Mouse (Mus musculus) heart, postnatal 10 days (tissue): ENCODE measurements around the gene Klhl28. TPM values are rescaled to one million over a fixed set of nuclear protein-coding genes. Genes with fewer than 3 reads are reported as not detected.

Source experiments
- DNase-seq, 2 experiments: peaks; one replicate each; pipeline ENCODE4 v3.0.0; 2021
- intact Hi-C: fragments of 180-260 bp; cut with DNase I; formaldehyde crosslinking; loops from one replicate; pipeline ENCODE4 v1.15.1; 2025
- total RNA-seq, 2 experiments: library from RNA; stranded (reverse); gene quantifications; 2 replicates each; pipeline ENCODE4 v1.2.3; 2021

Klhl28 gene
- 10 to 100 TPM; 13.4 to 14.5 TPM for total RNA-seq

DNA sequence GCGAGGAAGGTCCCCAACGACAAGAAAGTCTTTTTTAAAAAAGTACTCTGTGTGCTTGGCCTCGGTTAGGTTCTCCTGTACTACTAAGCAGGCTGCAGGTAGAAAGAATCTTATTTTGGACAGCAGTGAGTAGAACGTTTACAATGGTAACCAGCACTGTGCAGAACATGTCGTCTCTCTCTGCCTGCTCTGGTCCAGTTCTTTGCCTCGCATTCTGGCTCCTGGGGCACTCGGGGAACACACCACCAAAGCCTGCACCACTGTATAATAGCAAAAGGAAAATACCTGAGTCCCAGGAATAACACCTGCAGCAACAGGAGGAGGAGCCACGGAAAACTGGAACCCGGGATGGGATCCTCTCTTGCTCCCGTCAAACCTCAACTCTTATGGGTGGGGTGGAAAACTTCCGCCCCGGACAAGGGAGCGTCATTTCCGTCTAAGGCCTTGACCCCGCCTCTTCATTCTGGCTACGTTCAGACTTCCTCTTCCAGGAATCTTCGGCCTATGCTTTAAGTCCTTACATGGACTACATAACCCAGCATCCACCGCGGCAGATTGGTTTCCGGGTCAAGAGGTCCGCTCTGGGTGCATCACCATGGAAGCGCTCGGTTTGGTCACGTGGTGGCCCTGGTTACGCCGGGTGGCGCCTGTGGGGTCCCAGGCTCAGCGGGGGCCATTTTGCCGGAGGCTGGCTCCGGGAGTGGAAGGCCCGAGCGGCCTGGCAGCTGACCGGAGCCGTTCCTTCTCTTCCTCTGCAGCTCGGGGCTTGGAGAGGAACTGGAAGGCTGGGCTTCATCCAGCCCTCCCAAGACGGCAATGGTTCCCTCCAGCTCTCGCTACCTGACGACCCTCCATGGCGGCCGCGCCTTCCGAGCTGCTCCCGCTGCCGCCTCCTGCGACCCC, at the start of gene Klhl28, which contains the start of gene Togaram1:
Gene Klhl28, minus strand, starts transcription at position 411 of the 903 bp plus-strand sequence.
Gene Togaram1, plus strand, starts transcription at position 681 of the 903 bp plus-strand sequence.
- peak; percentile 100 for DNase-seq
- intact Hi-C loops = loop anchor here (2.0 to 5.0 kb wide), 3 partner anchors 72 to 207 kb away; partner anchors contain the start of genes Mis18bp1 and Prpf39

DNA sequence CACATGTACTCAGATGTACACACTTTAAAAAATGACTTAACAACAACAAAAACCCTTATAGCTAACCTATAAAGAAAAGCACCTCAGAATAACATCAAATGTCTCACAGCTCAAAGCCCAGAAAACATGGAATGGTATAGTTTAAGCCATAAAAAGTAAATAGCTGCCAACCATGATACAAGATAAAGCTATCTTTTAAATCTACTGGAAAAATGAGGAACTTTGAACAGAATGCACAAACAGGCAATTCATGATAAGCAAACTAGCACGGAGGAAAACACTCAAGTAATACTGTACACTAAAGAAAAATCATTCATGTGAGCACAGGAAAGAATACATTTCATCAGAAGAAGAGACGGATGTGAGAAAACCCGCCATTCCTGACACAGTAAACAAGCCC, 42.4 kb upstream of the Klhl28 start:
- no peak for DNase-seq
- intact Hi-C loops = no loop called here

DNA sequence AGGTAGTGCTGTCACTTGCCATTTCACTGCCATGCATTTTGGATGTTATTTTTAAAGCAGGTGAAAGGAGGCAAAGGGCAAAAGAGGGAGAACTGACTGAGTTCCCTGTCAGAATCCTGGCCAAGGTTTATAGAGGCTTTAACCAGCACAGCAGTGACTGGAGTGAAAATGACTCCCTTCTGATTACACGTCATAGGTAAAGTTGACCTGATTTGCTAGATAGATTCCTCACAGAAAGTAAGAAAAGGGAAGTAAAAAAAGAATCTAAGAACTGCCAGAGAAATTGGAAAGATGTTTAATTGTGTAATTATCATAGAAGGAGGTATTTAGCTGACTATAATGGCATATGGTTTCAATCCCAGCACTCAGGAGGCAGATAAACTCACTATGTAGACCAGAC, 12.2 kb upstream of the Klhl28 start:
- intact Hi-C loops = no loop called here
- no peak for DNase-seq

DNA sequence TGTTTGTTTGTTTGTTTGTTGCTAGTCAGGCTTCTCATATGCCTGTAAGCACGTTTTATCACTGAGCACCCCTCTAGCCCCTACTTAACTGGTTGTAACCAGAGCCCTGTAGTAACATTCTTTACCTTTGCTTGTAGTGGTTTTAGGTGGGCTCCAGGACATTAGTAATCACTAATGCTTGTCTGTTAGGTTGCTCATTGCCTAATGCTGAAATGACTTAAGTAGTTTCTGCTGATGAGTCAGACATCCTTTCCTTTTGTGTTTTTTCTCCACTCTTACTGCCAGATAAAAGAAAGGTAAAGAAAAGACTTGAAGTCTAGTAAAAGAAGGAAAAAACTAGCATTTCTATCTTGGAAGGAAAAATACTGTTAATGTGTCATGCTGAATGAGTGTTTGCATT, 10.9 kb upstream of the Klhl28 start:
- intact Hi-C loops = no loop called here
- no peak for DNase-seq

DNA sequence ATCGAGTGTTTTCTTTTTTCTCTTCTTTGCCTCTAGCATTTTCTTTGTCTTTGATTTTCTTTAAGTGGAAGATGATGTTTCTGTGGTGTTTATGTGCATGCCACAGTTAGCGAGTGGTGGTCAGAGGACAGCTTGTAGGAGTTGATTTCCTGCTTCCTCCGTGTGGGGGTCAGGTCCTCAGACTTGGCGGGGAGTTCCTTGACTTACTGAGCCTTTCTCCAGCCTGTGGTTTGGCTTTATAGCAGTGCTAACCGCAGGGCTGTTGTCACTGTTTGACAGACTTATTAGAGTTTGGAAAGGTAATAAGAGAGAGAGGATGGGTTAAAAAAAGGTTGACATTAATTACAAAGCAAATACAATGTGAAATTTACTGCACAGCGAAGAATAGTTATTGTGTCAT, 10.2 kb upstream of the Klhl28 start:
- intact Hi-C loops = no loop called here
- no peak for DNase-seq

DNA sequence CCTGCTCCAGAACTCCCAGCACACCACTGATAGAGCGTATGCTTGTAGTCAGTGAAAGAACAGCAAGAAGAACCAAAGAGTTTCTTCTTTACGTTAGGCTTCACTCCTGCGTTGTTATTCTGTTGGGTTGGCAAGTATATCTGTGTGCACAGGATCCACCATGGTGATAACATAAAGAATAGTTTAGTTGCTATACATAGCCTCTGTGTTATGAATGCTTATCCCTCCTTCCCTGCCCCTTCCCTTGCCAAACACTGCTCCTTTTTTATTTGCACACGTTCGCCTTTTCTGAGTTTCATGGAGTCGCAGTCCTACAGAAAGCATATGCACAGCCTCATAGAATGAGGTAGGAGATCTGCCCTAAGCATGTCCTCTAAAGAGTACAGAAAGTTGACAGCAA, 6.7 kb upstream of the Klhl28 start:
- intact Hi-C loops = no loop called here
- no peak for DNase-seq

DNA sequence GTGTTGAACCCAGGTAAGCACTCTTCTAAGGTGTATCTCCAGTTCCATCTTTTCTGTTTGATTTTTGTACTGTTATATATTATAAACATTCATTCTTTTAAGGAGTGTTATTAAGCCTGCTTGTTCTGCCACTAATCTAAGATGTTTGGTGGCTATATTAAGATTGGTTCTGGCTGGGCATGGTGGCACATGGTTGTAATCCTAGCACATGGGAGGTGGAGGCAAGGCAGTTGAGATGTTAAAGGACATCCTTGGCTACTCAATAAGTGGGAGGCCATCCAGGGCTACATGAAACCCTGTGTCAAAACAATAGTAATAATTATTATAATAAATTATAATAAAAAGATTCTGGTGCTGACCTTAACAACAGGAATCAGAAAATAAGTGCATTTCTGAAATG, 6.1 kb upstream of the Klhl28 start:
- intact Hi-C loops = no loop called here
- no peak for DNase-seq

DNA sequence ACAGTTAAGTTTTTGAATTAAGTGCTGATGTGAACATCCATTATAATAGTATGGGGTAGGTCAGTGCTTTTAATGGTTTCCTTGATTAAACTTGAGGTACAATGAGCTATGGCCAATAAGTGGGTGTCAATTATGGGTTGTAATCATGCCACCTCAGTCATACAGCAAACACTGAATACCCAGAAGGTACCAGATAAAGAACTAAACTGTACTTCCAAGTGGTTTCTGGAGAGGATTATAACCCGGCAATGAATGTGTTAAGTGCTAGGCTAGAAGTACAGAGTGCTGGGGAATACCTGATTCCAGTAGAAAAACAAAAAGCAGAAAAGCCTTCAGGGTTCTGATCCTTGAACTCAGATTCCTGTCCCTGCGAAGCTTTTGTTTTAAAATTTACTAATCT, 2.7 kb upstream of the Klhl28 start:
- no peak for DNase-seq
- intact Hi-C loops = loop anchor here (5.0 kb wide), 1 partner anchor 69 kb away; the partner anchor contains the start of gene Prpf39

DNA sequence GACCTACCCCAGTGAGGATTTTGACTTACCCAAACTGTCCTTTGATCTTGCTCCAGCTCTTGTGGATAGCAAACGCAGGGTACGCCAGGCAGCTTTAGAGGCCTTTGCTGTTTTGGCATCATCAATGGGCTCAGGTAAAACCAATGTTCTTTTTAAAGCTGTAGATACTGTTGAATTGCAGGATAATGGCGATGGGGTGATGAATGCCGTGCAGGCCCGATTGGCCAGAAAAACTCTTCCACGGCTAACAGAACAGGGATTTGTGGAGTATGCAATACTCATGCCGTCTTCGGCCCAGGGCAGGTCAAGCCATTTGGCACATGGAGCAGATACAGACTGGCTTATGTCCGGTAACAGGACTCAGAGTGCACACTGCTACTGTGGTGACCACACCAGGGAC, 2.1 kb upstream of the Klhl28 start:
- intact Hi-C loops = loop anchor here (2.0 to 5.0 kb wide), 2 partner anchors 70 to 105 kb away; partner anchors contain the start of gene Prpf39
- DNase-seq = peak; percentile 20 to 26

DNA sequence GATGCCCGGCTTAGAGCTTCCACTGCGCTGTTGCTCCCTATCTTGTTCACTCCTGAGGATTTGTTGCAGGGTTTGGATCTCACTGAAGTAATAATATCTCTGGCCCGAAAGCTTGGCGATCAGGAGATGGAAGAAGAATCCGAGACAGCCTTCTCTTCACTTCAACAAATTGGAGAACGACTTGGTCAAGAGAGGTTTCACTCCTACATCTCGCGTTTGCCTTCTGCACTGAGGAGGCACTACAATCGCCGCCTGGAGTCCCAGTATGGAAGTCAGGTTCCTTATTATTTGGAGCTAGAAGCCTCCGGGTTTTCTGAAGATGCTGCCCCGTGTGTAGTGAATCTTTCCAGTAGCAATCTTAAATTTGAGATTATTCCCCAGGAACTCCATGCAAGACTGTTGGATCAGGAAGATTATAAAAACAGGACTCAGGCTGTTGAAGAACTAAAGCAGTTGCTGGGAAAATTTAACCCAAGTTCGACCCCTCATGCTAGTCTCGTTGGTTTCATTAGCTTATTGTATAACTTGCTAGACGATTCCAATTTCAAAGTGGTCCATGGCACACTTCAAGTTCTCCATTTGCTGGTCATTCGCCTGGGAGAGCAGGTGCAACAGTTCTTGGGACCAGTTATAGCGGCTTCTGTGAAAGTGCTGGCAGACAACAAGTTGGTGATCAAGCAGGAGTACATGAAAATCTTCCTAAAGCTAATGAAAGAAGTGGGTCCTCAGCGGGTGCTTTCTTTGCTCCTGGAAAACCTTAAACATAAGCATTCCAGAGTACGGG, 1.5 kb upstream of the Klhl28 start:
- intact Hi-C loops = loop anchor here (2.0 to 5.0 kb wide), 2 partner anchors 70 to 106 kb away; partner anchors contain the start of gene Prpf39
- peak in 1 of 2 experiments; percentile 7 for DNase-seq

DNA sequence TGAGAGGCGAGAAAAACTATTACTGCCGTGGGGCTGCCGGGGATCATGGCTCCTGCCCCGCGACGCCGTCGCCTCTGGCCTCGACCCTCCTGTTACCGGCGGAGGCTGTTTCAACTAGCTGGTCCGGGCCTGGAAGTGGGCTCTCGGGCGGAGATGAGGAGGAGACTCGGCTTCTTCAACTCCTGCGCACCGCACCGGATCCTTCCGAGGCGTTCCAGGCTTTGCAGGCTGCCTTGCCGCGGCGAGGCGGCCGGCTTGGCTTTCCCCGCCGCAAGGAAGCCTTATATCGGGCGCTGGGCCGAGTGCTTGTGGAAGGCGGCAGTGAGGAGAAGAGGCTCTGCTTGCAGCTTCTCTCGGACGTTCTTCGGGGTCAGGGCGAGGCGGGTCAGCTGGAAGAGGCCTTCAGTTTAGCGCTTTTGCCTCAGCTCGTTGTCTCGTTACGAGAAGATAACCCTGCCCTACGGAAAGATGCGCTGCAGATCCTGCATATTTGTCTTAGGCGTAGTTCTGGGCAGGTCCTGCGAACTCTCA, 832 bp upstream of the Klhl28 start:
- intact Hi-C loops = loop anchor here (2.0 to 5.0 kb wide), 2 partner anchors 71 to 107 kb away; partner anchors contain the start of gene Prpf39
- peak; percentile 56 to 71 for DNase-seq

DNA sequence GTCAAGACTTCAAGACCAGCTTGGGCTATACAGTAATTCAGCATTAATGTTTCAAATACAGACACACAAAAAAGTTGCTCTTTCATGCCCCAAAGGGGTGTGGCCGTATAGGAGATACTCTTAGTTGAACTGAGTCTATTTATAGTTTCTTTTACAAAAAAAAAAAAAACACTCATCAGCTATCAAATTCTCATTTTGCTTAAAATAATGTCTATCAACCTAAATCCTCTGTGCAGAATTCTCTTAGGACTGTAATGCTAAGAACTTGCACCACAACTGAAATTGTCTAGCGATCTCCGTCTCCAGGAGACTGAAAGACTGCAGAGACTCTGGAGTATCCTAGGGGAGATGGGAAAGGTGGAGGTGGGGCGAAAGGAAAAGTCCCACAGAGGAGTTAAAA, 774 bp downstream of the Klhl28 start:
- no peak for DNase-seq
- intact Hi-C loops = loop anchor here (2.0 kb wide), 1 partner anchor 208 kb away; the partner anchor contains the start of gene Mis18bp1

DNA sequence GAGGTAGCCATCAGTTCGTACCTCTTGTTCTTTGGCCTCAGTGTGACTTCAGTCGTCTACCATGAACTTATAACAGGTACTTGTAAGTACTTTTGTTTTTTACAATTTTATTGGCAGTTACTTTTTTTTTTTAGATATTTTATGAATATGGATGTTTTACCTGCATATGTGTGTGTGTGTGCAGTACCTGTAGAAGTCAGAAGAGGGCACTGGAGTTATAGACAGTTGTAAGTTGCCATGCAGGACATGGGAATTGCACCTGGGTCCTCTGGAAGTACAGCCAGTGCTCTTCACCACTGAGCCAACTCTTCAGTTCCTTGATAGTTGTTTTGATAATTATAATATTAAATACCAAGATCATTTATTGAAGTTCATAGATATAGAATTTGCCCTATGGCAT, 27.8 kb downstream of the Klhl28 start:
- DNase-seq = peak in 1 of 2 experiments; percentile 25
- intact Hi-C loops = no loop called here

DNA sequence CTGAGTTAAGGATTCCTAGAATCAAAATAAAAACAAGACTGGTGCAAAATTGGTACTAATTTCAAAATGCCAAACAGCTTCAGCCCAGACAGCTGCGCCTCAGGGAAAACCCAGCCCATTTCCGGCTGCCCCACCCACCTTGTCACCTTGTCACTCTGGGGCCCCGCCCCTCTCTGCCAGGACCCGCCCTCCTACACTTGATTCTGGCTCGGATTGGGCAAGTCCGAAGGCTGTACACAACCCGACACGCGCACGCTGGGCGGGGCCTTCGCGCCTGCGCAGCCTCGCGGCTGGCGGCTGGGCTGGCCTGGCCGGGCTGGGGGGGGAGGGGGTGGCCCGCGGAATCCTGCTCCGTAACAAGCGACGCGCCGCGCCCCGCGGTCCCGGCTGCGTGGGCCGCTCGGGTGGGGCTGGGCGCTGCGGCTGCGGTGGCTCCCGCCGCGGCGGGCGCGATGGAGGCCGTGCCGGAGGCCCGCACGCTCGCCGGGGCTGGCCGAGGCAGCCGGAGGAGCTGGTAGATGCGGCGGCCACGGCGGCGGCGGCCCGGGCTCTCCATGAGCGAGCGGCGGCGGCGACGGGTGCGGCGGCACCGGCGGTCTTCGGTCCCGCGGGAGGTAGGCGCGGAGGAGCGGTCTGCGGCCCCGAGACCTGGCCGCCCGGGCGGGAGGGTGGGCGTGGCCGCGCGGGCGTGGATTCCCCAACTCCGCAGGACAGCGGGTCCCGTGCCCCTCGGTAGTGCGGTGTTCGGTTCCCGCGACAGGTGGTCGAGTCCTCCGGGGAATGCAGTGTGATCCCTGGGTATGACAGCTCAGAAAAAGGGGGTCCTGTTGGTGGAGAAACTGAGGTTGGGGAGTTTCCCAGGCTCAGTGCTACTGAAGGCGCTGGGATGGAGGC, 47.5 kb downstream of the Klhl28 start, which contains the start of gene Gm527:
Gene Gm527, plus strand, starts transcription at position 329 of the 894 bp plus-strand sequence.
- DNase-seq = peak; percentile 96 to 97
- intact Hi-C loops = no loop called here

DNA sequence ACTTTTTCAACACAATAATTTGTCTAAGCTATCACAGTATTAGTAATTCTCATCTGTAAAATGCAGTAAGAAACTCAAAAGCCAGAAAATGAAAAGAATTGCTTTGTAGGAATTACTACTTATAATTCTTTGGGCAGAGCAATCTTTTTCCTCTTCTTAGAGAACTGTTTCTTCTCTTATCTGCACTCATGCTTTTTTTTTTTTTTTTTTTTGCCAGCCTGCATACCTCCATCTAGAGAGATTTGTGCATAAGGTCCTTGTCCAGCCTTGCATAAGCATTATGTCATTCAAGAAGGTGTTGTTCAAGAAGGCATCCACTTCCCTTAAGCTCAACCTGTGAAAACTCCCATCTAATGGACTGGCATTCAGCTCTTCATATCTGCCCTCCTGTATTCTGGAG, 48.6 kb downstream of the Klhl28 start:
- intact Hi-C loops = no loop called here

DNA sequence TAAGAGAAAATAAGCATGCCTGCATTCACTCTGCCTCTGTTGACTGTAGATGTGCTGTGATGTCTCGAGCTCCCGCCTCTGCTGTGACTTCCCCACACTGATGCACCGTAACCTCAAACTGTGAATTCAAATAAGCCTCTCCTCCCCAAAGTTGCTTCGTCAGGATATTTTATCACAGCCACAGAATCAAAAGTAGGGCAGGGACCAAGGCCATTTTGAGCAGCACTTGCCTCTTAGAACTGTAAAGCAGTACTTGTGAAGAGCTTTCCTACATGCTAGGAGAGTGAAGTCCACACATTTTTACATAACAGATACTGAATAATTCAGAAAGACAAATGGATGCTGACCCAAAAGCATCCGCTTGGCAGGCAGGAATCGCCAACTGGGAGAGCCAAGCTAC, 52.3 kb downstream of the Klhl28 start:
- no peak for DNase-seq
- intact Hi-C loops = no loop called here

More for the DNA sequence above, 48.6 kb downstream of the Klhl28 start:
- no peak for DNase-seq

DNA sequence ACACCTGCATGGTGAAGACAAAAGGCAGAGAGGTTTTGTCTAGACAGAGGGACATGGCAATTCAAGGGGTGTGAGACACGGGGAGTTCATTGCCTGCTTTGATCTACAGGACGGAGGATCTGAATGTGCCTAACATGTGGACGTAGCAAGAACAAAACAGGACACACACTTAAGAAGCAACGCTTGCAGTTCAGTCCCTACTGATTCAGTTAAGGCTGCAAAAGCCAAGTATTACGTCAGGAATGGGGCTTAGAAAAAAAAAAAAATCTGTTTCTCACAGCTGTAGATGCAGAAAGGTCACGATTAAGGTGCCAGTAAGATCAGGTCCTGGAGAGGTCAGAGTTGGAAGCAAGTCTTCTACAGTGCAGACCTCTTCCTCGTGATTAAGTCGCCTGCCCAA, 62.1 kb downstream of the Klhl28 start:
- DNase-seq = peak; percentile 13 to 18
- intact Hi-C loops = no loop called here

DNA sequence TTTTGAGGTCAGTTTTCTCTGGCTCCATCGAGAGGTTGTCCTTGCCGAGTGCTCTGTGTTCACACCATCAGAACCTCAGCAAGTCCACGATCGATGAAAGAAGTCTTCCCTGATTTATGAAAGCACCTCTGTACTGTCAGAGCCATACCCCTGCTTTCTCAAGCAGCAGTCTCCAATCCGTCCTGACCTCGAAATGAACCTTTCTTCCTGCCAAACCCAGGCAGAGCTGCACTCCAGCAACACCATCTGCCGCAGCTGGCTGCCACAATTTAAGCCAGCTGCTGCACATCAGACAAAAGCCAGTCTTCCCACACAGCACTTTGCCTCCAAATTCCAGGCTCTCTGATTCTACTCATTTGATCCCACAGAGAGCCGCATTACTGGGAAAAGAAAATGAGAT, 62.8 kb downstream of the Klhl28 start:
- intact Hi-C loops = no loop called here
- DNase-seq = peak; percentile 78

DNA sequence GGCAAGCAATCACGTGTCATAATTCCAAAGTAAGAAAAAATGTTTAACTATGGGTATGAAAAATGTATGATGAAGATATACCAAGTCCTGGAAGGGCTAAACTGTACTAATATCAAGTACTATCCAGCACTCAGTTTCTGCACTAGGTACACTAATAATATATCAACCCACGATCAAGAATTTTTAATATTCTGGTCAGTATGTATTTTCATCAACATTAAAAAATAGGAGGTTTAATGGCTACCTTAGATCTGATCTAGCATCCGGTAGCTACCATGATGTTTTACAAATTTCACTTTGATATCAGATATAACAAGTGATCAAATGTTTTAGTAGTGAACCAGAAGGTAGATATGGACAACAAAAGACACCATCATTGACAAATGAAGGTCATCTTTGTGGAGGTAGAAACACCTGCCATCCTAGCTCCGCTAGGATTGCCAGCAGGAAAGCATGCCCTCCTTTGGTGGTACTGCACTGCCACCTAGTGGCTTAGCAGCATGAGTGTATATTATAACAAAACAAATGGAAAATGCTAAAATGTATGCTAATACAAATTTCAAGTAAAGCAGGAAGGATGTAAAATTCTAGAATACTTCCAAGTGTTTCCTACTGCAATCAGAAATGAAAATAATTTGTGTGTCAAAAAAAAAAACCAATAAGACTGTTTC, 68.1 kb downstream of the Klhl28 start:
- DNase-seq = peak; percentile 49 to 78

More for the DNA sequence above, 68.1 kb downstream of the Klhl28 start:
- intact Hi-C loops = no loop called here
